Mouse (Mus musculus) gastrocnemius, postnatal 25 days (tissue): ENCODE measurements around the gene Pik3r6. TPM values are rescaled to one million over a fixed set of nuclear protein-coding genes. Genes with fewer than 3 reads are reported as not detected.

Experiments
- DNase-seq: peaks from one replicate; pipeline ENCODE4 v3.0.0; 2022
- total RNA-seq, 2 experiments: library from RNA; stranded (reverse); gene quantifications; 1 replicate in 1 of 2; 2 replicates in 1 of 2; pipeline ENCODE4 v1.2.3; 2021

The Pik3r6 gene
- total RNA-seq, 2 experiments from 2014 or later, result 1.5 to 3.4 TPM

- no peak for DNase-seq
These were observed 15.1 kb upstream of the Pik3r6 start for GRCm38 (mm10) chr11:68487720-68488119.

- DNase-seq, result no peak
These were observed 14.5 kb upstream of the Pik3r6 start for GRCm38 (mm10) chr11:68488256-68488824.

GRCm38 (mm10) chr11:68489236-68489635 is 13.6 kb upstream of the Pik3r6 start:
- DNase-seq, result no peak

GRCm38 (mm10) chr11:68492592-68492991 is 10.2 kb upstream of the Pik3r6 start:
- no peak for DNase-seq

GRCm38 (mm10) chr11:68493760-68494159 is 9.1 kb upstream of the Pik3r6 start:
- no peak for DNase-seq

- no peak for DNase-seq
These were observed 5.7 kb upstream of the Pik3r6 start for GRCm38 (mm10) chr11:68497081-68497480.

- DNase-seq, result no peak
These were observed 4.3 kb upstream of the Pik3r6 start for GRCm38 (mm10) chr11:68498517-68498916.

GRCm38 (mm10) chr11:68498999-68499699 is 3.7 kb upstream of the Pik3r6 start:
- no peak for DNase-seq

- DNase-seq, result no peak
These were observed 1.9 kb upstream of the Pik3r6 start for GRCm38 (mm10) chr11:68500949-68501350.

GRCm38 (mm10) chr11:68502408-68502807 is 411 bp upstream of the Pik3r6 start:
- DNase-seq, result no peak

GRCm38 (mm10) chr11:68504913-68505312 is 2.1 kb downstream of the Pik3r6 start:
- no peak for DNase-seq

- DNase-seq, result no peak
These were observed 4.4 kb downstream of the Pik3r6 start for GRCm38 (mm10) chr11:68507246-68507645.

GRCm38 (mm10) chr11:68508619-68509018 is 5.8 kb downstream of the Pik3r6 start:
- DNase-seq, result no peak

- no peak for DNase-seq
These were observed 6.4 kb downstream of the Pik3r6 start for GRCm38 (mm10) chr11:68509194-68509593.

GRCm38 (mm10) chr11:68513969-68514368 is 11.2 kb downstream of the Pik3r6 start:
- DNase-seq, result no peak

GRCm38 (mm10) chr11:68519362-68519761 is 16.5 kb downstream of the Pik3r6 start:
- DNase-seq, result no peak

- DNase-seq, result no peak
These were observed 17.0 kb downstream of the Pik3r6 start for GRCm38 (mm10) chr11:68519815-68520214.

- no peak for DNase-seq
These were observed 17.6 kb downstream of the Pik3r6 start for GRCm38 (mm10) chr11:68520439-68520838.

- no peak for DNase-seq
These were observed 18.5 kb downstream of the Pik3r6 start for GRCm38 (mm10) chr11:68521352-68521751.

- DNase-seq, result no peak
These were observed 23.6 kb downstream of the Pik3r6 start for GRCm38 (mm10) chr11:68526441-68526840.

GRCm38 (mm10) chr11:68531066-68531806 is 28.4 kb downstream of the Pik3r6 start:
- DNase-seq, result peak; percentile 44

GRCm38 (mm10) chr11:68531941-68532535 is 29.2 kb downstream of the Pik3r6 start:
- no peak for DNase-seq

GRCm38 (mm10) chr11:68532773-68533172 is 30.0 kb downstream of the Pik3r6 start:
- DNase-seq, result no peak
